Comparison of ENCODE assay signal across 16 mouse cellular contexts in the genomic region with DNA sequence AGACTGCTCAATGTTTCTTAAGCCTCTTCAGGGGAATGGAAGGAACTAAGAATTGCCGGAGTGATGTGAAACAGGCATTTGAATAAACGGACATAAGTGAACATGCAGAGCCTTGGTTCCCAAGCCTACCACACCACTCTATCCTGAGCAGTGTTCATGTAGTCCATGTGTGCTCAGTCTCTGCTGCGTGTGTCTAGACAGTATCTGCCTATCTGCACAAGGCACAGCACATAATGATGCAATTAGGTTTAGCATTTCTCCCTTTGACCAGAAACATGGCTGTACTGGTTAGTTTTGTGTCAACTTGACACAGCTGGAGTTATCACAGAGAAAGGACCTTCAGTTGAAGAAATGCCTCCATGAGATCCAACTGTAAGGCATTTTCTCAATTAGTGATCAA. TPM values are rescaled to one million over a fixed set of nuclear protein-coding genes. Genes with fewer than 3 reads are reported as not detected.
DNase-seq lines count a peak whose midpoint lies in the region; ATAC-seq lines count a peak whose summit lies in the region.
"Not testable (repeated sequence)": the region's sequence is repeated elsewhere in the genome, so short reads cannot be mapped to it uniquely, and the experiment has no call there.
"Had no signal": no experiment of that assay in that cellular context is flagged by ENCODE, and none has a peak within 500 bp of the region (broad histone marks: within the 10 kb centered on the region; RNA-seq: fewer than 3 reads in every experiment).

No protein-coding gene starts in this region.

- WGBS in forebrain, embryonic 10.5 days = 85% methylated on average over 3 of the region's 3 CpGs
- 78% methylated on average over 3 of the region's 3 CpGs for WGBS in liver, embryonic 11.5 days
- WGBS in midbrain, embryonic 11.5 days = 87% methylated on average over 3 of the region's 3 CpGs

- H3K27ac ChIP-seq in forebrain, embryonic 10.5 days; liver, embryonic 11.5 days (ENCODE audit: low read depth, low read length); midbrain, embryonic 11.5 days (ENCODE audit: low read depth, low read length): not testable (repeated sequence)

- peaks cover 77% of the 10 kb centered on the region for H3K9me3 ChIP-seq in forebrain, embryonic 10.5 days
- peaks cover 47% of the 10 kb centered on the region for H3K9me3 ChIP-seq in liver, embryonic 11.5 days (ENCODE audit: control insufficient read depth, low read length)
- H3K9me3 ChIP-seq in midbrain, embryonic 11.5 days (ENCODE audit: control insufficient read depth, low read length) = peaks cover 46% of the 10 kb centered on the region

- H3K4me1 ChIP-seq in forebrain, embryonic 10.5 days; liver, embryonic 11.5 days (replicated peaks; ENCODE audit: control insufficient read depth, insufficient read depth, low read length); midbrain, embryonic 11.5 days (ENCODE audit: control insufficient read depth, insufficient read depth, low read length): not testable (repeated sequence)

- DNase-seq in forebrain, embryonic 10.5 days (ENCODE audit: extremely low spot score, low spot score) = peak; percentile 12
- DNase-seq in gastrocnemius, postnatal 25 days = peak; percentile 7
- DNase-seq in heart, adult 11 months = peak; percentile 93
- DNase-seq in kidney, adult 11 months = peak; percentile 2
- peak; percentile 25 for DNase-seq in liver, embryonic 11.5 days (ENCODE audit: low spot score)
- peak; percentile 28 for DNase-seq in midbrain, embryonic 11.5 days (ENCODE audit: low spot score, missing footprints)
- peak; percentile 1 for DNase-seq in yolk sac, embryonic 10.5 days (ENCODE audit: low spot score)

- not testable (repeated sequence) for H3K36me3 ChIP-seq in forebrain, embryonic 10.5 days (replicated peaks); liver, embryonic 11.5 days (ENCODE audit: control insufficient read depth, insufficient read depth, low read length); midbrain, embryonic 11.5 days (ENCODE audit: control insufficient read depth, insufficient read depth, low read length)

- not testable (repeated sequence) for H3K9ac ChIP-seq in liver, embryonic 11.5 days (ENCODE audit: low read depth, low read length); midbrain, embryonic 11.5 days (ENCODE audit: low read length)

- not testable (repeated sequence) for H3K4me2 ChIP-seq in liver, embryonic 11.5 days; midbrain, embryonic 11.5 days

- not testable (repeated sequence) for ATAC-seq in liver, embryonic 11.5 days (replicated peaks; ENCODE audit: low FRiP score); midbrain, embryonic 11.5 days (ENCODE audit: low FRiP score)

- not testable (repeated sequence) for H3K4me3 ChIP-seq in forebrain, embryonic 10.5 days; liver, embryonic 11.5 days (ENCODE audit: low read depth, low read length); midbrain, embryonic 11.5 days (ENCODE audit: low read depth, low read length)

- H3K27me3 ChIP-seq in forebrain, embryonic 10.5 days (ENCODE audit: poor library complexity, severe bottlenecking); liver, embryonic 11.5 days (replicated peaks; ENCODE audit: control insufficient read depth, insufficient read depth, low read length); midbrain, embryonic 11.5 days (ENCODE audit: control insufficient read depth, insufficient read depth, low read length): not testable (repeated sequence)

RNA-seq across cellular contexts. Expression of a gene that starts 20.2 kb away (rescaled TPM):
- 0.30 TPM in 1 of 2 replicates, not detected in the other for polyA plus RNA-seq in forebrain, embryonic 10.5 days (2016; fragmentation: Nextera tagmentation; extraction: Ambion mirVana)
- not detected for total RNA-seq in gastrocnemius, postnatal 25 days (2021)
- 0.37 and 0.55 TPM in 2 replicates for polyA plus RNA-seq in liver, embryonic 11.5 days (2014; fragmentation: Nextera tagmentation; extraction: Ambion mirVana)
- 0.23 and 0.29 TPM in 2 replicates for polyA plus RNA-seq in midbrain, embryonic 11.5 days (2014; fragmentation: Nextera tagmentation; extraction: Ambion mirVana)
- total RNA-seq: adrenal gland, postnatal 25 days; forebrain, postnatal 0 days had no signal
- polyA plus RNA-seq: adrenal gland, adult 2 months; brain, embryonic 14.5 days; embryonic facial prominence, embryonic 12.5 days; embryonic facial prominence, embryonic 14.5 days; forebrain, embryonic 13.5 days; forebrain, embryonic 15.5 days; forebrain, postnatal 0 days had no signal

RNA-seq across cellular contexts. Expression of a gene that starts 35.4 kb away (rescaled TPM):
- 0.16 TPM in 1 of 2 replicates, not detected in the other for polyA plus RNA-seq in forebrain, embryonic 10.5 days (2016; fragmentation: Nextera tagmentation; extraction: Ambion mirVana)
- not detected for total RNA-seq in gastrocnemius, postnatal 25 days (2021)
- 0.34 and 0.39 TPM in 2 replicates for polyA plus RNA-seq in liver, embryonic 11.5 days (2014; fragmentation: Nextera tagmentation; extraction: Ambion mirVana)
- 0.10 TPM in 1 of 2 replicates, not detected in the other for polyA plus RNA-seq in midbrain, embryonic 11.5 days (2014; fragmentation: Nextera tagmentation; extraction: Ambion mirVana)
- total RNA-seq: common myeloid progenitor, adult 5-6 weeks; forebrain, postnatal 0 days had no signal
- polyA plus RNA-seq: adrenal gland, adult 2 months; embryonic facial prominence, embryonic 14.5 days; forebrain, embryonic 13.5 days; forebrain, embryonic 15.5 days; forebrain, postnatal 0 days had no signal

Comparison
In these comparisons a context has a peak if more than half of its experiments do, and no peak if none do; other contexts are left out.
1. DNase-seq: peak in every context shown above with its lines; median percentile 93 in heart, adult 11 months; 28 in midbrain, embryonic 11.5 days; 25 in liver, embryonic 11.5 days; 12 in forebrain, embryonic 10.5 days; 7 in gastrocnemius, postnatal 25 days; 2 in kidney, adult 11 months; 1 in yolk sac, embryonic 10.5 days.